Mouse (Mus musculus) macrophage (primary cell): ENCODE data around the gene Aars. TPM values are rescaled to one million over a fixed set of nuclear protein-coding genes. Genes with fewer than 3 reads are reported as not detected.
A peak's percentile ranks its signal among the peaks of the same experiment; 100 is the strongest.

Experiments used
- H3K27ac ChIP-seq: fragments of 350-480 bp; formaldehyde crosslinking; 2 replicates; pipeline ENCODE4 v1.9.0; 2021
- H3K36me3 ChIP-seq: fragments of 350-480 bp; formaldehyde crosslinking; 2 replicates; pipeline ENCODE4 v1.9.0; 2021; ENCODE audit errors: inconsistent target
- H3K4me3 ChIP-seq: fragments of 350-480 bp; formaldehyde crosslinking; 2 replicates; pipeline ENCODE4 v1.9.0; 2021; ENCODE audit errors: inconsistent target
- H3K79me2 ChIP-seq: fragments of 350-480 bp; formaldehyde crosslinking; 2 replicates; pipeline ENCODE4 v1.9.0; 2021; ENCODE audit errors: inconsistent target
- WGBS: methylation state at CpG from one replicate; pipeline ENCODE4 v1.1.7; 2026; ENCODE audit warnings: inconsistent platforms; ENCODE audit not compliant: missing documents; 5-methylcytosine and 5-hydroxymethylcytosine counted together
- polyA plus RNA-seq: library from polyadenylated mRNA; stranded (reverse); fragments of 250-400 nt; gene quantifications from 3 replicates; pipeline ENCODE4 v1.2.4, GENCODE M21; 2018; ENCODE audit warnings: inconsistent platforms

Gene Aars
- polyA plus RNA-seq, 1 experiment from 2014 or later = 55.1 TPM

- H3K27ac ChIP-seq = peak overlapping the region; percentile 84
- WGBS = 33% methylated on average over 12 of the region's 12 CpGs
- peaks cover 31% of the 10 kb centered on the region for H3K79me2 ChIP-seq
- H3K4me3 ChIP-seq = peak overlapping the region; percentile 89
- peaks cover 28% of the 10 kb centered on the region for H3K36me3 ChIP-seq
Measured at GRCm38 (mm10) chr8:111034276-111034675, 1.3 kb downstream of the Aars start.

GRCm38 (mm10) chr8:111036591-111036990 is 3.6 kb downstream of the Aars start:
- Histone ChIP-seq H3K79me2 (peaks cover 31% of the 10 kb centered on the region), H3K4me3 (no peak overlapping the region), H3K36me3 (peaks cover 48% of the 10 kb centered on the region), H3K27ac (no peak overlapping the region)
- 90% methylated on average over 15 of the region's 15 CpGs for WGBS

- 98% methylated on average over 19 of the region's 19 CpGs for WGBS
- H3K79me2 ChIP-seq = no peaks in the 10 kb centered on the region; the same call in 1 of the 2 replicates
- peaks cover 96% of the 10 kb centered on the region for H3K36me3 ChIP-seq
- H3K4me3 ChIP-seq = no peak overlapping the region
- no peak overlapping the region for H3K27ac ChIP-seq
Measured at GRCm38 (mm10) chr8:111042546-111042945, 9.6 kb downstream of the Aars start.

GRCm38 (mm10) chr8:111044003-111044734 is 11.2 kb downstream of the Aars start:
- no peak overlapping the region for H3K4me3 ChIP-seq
- H3K27ac ChIP-seq = no peak overlapping the region
- WGBS = 48% methylated on average over 2 of the region's 2 CpGs
- H3K79me2 ChIP-seq = no peaks in the 10 kb centered on the region
- peaks cover 96% of the 10 kb centered on the region for H3K36me3 ChIP-seq

GRCm38 (mm10) chr8:111048694-111049093 is 15.8 kb downstream of the Aars start:
- 93% methylated on average over 2 of the region's 2 CpGs for WGBS
- no peak overlapping the region for H3K4me3 ChIP-seq
- no peaks in the 10 kb centered on the region for H3K79me2 ChIP-seq
- no peak overlapping the region for H3K27ac ChIP-seq
- H3K36me3 ChIP-seq = peaks cover 92% of the 10 kb centered on the region

- Histone ChIP-seq H3K27ac (no peak overlapping the region), H3K4me3 (no peak overlapping the region), H3K36me3 (peaks cover 92% of the 10 kb centered on the region), H3K79me2 (no peaks in the 10 kb centered on the region)
- WGBS = 94% methylated on average over 7 of the region's 7 CpGs
Measured at GRCm38 (mm10) chr8:111049106-111049505, 16.2 kb downstream of the Aars start.

GRCm38 (mm10) chr8:111053827-111054518 is 21.0 kb downstream of the Aars start:
- Histone ChIP-seq H3K4me3 (no peak overlapping the region), H3K79me2 (peaks cover 11% of the 10 kb centered on the region), H3K36me3 (peaks cover 60% of the 10 kb centered on the region), H3K27ac (no peak overlapping the region)
- 97% methylated on average over 12 of the region's 12 CpGs for WGBS

GRCm38 (mm10) chr8:111055031-111055634 is 22.2 kb downstream of the Aars start:
- 91% methylated on average over 17 of the region's 17 CpGs for WGBS
- H3K79me2 ChIP-seq = peaks cover 11% of the 10 kb centered on the region
- no peak overlapping the region for H3K4me3 ChIP-seq
- H3K36me3 ChIP-seq = peaks cover 49% of the 10 kb centered on the region
- H3K27ac ChIP-seq = peak overlapping the region; percentile 18; the same call in 1 of the 2 replicates

GRCm38 (mm10) chr8:111055661-111056060 is 22.7 kb downstream of the Aars start:
- no peak overlapping the region for H3K4me3 ChIP-seq
- peaks cover 44% of the 10 kb centered on the region for H3K36me3 ChIP-seq
- peaks cover 11% of the 10 kb centered on the region for H3K79me2 ChIP-seq
- peak overlapping the region; percentile 18; the same call in 1 of the 2 replicates for H3K27ac ChIP-seq
- 91% methylated on average over 2 of the region's 2 CpGs for WGBS

- H3K79me2 ChIP-seq = peaks cover 11% of the 10 kb centered on the region
- H3K36me3 ChIP-seq = peaks cover 44% of the 10 kb centered on the region
- peak within 1 kb of the TSS; percentile 32 for H3K4me3 ChIP-seq
- 4% methylated on average over 56 of the region's 68 CpGs for WGBS
- peak within 1 kb of the TSS; percentile 18; the same call in 1 of the 2 replicates for H3K27ac ChIP-seq
Measured at GRCm38 (mm10) chr8:111056158-111056663, 23.3 kb downstream of the Aars start, which contains the start of gene Exosc6. Gene Exosc6, plus strand, starts transcription at chr8:111056339.

- H3K36me3 ChIP-seq = peaks cover 38% of the 10 kb centered on the region
- 2% methylated on average over 63 of the region's 63 CpGs for whole genome bisulfite sequencing
Measured at GRCm38 (mm10) chr8:111056691-111057293, 23.8 kb downstream of the Aars start.

GRCm38 (mm10) chr8:111058946-111059572 is 26.1 kb downstream of the Aars start:
- H3K36me3 ChIP-seq = peaks cover 16% of the 10 kb centered on the region
- no peak overlapping the region for H3K4me3 ChIP-seq
- no peak overlapping the region for H3K27ac ChIP-seq
- H3K79me2 ChIP-seq = peaks cover 11% of the 10 kb centered on the region
- WGBS = 76% methylated on average over 2 of the region's 2 CpGs

More at GRCm38 (mm10) chr8:111056691-111057293, 23.8 kb downstream of the Aars start:
- H3K79me2 ChIP-seq = peaks cover 11% of the 10 kb centered on the region
- peak overlapping the region; percentile 32 for H3K4me3 ChIP-seq
- no peak overlapping the region for H3K27ac ChIP-seq

GRCm38 (mm10) chr8:111061688-111062071 is 28.7 kb downstream of the Aars start:
- 0% methylated on average over 11 of the region's 14 CpGs for WGBS
- Histone ChIP-seq H3K79me2 (peaks cover 11% of the 10 kb centered on the region), H3K36me3 (no peaks in the 10 kb centered on the region), H3K27ac (no peak overlapping the region), H3K4me3 (peak overlapping the region; percentile 73)
